ENCODE assay signal across 16 mouse cellular contexts in the genomic region with DNA sequence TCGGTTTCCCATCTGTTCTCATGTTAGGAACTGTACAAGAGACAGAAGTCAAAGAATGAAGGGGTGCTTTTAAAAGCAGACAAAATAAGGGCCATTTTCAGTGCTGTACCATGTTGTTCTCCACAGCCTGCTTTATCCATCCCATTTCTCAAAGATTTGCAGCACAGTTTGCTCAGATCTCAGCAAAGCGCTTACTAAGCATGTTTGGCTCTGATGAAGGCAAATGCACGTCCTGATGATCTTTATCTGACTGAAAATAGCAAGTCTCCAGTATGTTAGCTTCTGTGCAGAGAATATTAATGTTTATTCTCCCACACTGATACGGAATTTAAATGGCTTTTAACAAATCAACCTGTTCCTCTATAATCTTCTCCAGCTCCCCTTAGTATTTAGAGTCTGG.
"Had no signal": no experiment of that assay in that cellular context is flagged by ENCODE, and none has a peak within 500 bp of the region (broad histone marks: within the 10 kb centered on the region; RNA-seq: fewer than 3 reads in every experiment).

No protein-coding gene starts in this region.

- H3K27ac ChIP-seq: kidney, embryonic 15.5 days; limb, embryonic 15.5 days; liver, embryonic 13.5 days; lung, embryonic 15.5 days; macrophage; midbrain, embryonic 12.5 days; neural tube, embryonic 13.5 days; stomach, embryonic 15.5 days had no signal

- H3K9me3 ChIP-seq: kidney, embryonic 15.5 days; limb, embryonic 15.5 days; liver, embryonic 13.5 days; lung, embryonic 15.5 days; midbrain, embryonic 12.5 days; neural tube, embryonic 13.5 days; stomach, embryonic 15.5 days had no signal

- H3K27me3 ChIP-seq: kidney, embryonic 15.5 days; limb, embryonic 15.5 days; liver, embryonic 13.5 days; lung, embryonic 15.5 days; megakaryocyte, embryonic 14.5 days; midbrain, embryonic 12.5 days; neural tube, embryonic 13.5 days; stomach, embryonic 15.5 days had no signal

- H3K4me1 ChIP-seq: kidney, embryonic 15.5 days; limb, embryonic 15.5 days; liver, embryonic 13.5 days; lung, embryonic 15.5 days; megakaryocyte, embryonic 14.5 days; midbrain, embryonic 12.5 days; neural tube, embryonic 13.5 days; stomach, embryonic 15.5 days had no signal

- ATAC-seq: intestine, embryonic 16.5 days; liver, postnatal 0 days had no signal

- DNase-seq: kidney, adult 2 months; kidney, postnatal 14 days; liver, embryonic 13.5 days; liver, postnatal 0 days; lung, postnatal 14 days; right cerebral cortex, postnatal 14 days; thymus, postnatal 4 days had no signal

- H3K36me3 ChIP-seq: kidney, embryonic 15.5 days; limb, embryonic 15.5 days; liver, embryonic 13.5 days; lung, embryonic 15.5 days; midbrain, embryonic 12.5 days; neural tube, embryonic 13.5 days; stomach, embryonic 15.5 days had no signal

- H3K4me3 ChIP-seq: kidney, embryonic 15.5 days; limb, embryonic 15.5 days; liver, embryonic 13.5 days; lung, embryonic 15.5 days; megakaryocyte, embryonic 14.5 days; midbrain, embryonic 12.5 days; neural tube, embryonic 13.5 days; stomach, embryonic 15.5 days had no signal

- H3K4me2 ChIP-seq: kidney, embryonic 15.5 days; limb, embryonic 15.5 days; liver, embryonic 13.5 days; lung, embryonic 15.5 days; midbrain, embryonic 12.5 days; neural tube, embryonic 13.5 days; stomach, embryonic 15.5 days had no signal

- H3K9ac ChIP-seq: kidney, embryonic 15.5 days; limb, embryonic 15.5 days; liver, embryonic 13.5 days; liver, postnatal 0 days; lung, embryonic 15.5 days; midbrain, embryonic 12.5 days; neural tube, embryonic 13.5 days; stomach, embryonic 15.5 days had no signal
